8 mouse cellular contexts compared by ENCODE assay signal in the genomic region with DNA sequence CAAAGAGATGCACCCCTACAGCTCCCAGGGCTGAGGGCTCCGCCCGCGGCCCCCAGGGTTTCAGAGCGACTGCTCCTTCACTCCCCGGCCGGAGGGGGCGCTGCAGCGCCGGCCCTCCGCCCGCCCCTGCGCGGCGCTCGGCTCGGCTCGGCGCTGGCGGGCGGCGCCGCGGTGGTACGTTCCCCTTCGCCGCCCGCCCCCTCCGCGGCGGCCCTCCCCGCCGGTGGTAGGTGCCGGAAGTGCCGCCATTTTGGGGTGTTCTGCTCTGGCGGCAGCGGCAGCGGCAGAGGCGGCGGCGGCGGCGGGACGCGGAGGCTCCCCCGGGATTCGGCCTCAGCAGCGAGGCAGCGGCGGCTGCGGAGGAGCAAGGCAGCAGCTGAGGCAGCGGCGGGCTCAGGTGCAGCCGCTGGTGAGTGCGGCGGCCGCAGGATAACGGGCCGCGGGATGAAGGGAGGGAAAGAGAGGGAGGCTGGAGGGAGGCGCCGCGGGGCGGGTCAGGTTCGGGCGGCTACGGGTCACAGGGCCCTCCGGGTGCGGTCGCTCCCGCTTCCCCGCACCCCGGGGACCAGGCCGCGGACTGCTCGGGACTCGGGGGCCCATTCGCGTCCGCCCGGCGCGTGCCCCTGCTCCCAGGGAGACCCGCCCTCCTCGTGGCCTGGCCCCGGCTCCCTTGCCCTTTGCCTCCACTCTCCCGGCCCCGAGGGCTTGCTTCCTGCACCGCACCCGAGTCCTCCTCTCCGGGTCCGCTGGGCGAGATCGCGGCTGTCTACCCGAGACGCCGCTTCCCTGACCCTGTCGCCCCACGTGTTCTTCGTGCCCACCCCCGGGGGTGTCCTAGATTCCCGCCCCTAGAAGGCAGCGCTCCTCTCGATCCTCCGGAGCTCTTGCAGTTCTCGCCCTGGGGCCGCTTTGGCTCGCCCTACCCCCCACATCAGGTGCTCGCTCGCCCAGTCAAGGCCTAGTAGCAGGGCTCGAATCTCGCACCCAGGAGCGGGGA. TPM values are rescaled to one million over a fixed set of nuclear protein-coding genes. Genes with fewer than 3 reads are reported as not detected.
DNase-seq lines count a peak whose midpoint lies in the region; ATAC-seq and TF ChIP-seq lines count a peak whose summit lies in the region.

Celf1 (plus strand) TSS at position 150 of the 997 bp plus-strand sequence.

- peak; percentile 87 for DNase-seq in MEL (ENCODE audit: low read depth, low spot score)
- peak; percentile 86 to 87 for DNase-seq in cerebellum, adult 2 months
- peak; percentile 79 for DNase-seq in forelimb bud, embryonic 11.5 days (ENCODE audit: low read depth, low spot score)
- DNase-seq in heart, postnatal 4 days: peak; percentile 85
- DNase-seq in layer of hippocampus, adult 9-11 months: peak; percentile 86
- DNase-seq in lung, postnatal 0 days (ENCODE audit: low spot score): peak; percentile 95
- peak; percentile 42 for DNase-seq in ovary, postnatal 10 days (ENCODE audit: low spot score)
- DNase-seq in thymus, postnatal 10 days (ENCODE audit: low spot score in 2 of 2): peak; percentile 77 to 85

- TF ChIP-seq EP300 in MEL (IDR thresholded peaks at IDR 0.05; ENCODE audit: low read depth in 1 of 2, low read length in 2 of 2): no peak
- no peak for TF ChIP-seq EP300 in lung, postnatal 0 days (IDR thresholded peaks at IDR 0.05)

- peaks cover 6 to 43% of the 10 kb centered on the region in 2 experiments for H3K36me3 ChIP-seq in MEL (ENCODE audit: control insufficient read depth in 1 of 2, insufficient read depth in 2 of 2, low read length in 2 of 2)
- H3K36me3 ChIP-seq in lung, postnatal 0 days (ENCODE audit: insufficient read depth, low read length): no peaks in the 10 kb centered on the region

- no peaks in the 10 kb centered on the region for H3K9me3 ChIP-seq in MEL (replicated peaks; ENCODE audit: insufficient read depth, low read length)
- H3K9me3 ChIP-seq in lung, postnatal 0 days (ENCODE audit: low read length): no peaks in the 10 kb centered on the region

- ATAC-seq in lung, postnatal 0 days: peak; percentile 98

- H3K27ac ChIP-seq in MEL (ENCODE audit: control insufficient read depth, low read depth, low read length): peak within 1 kb of the TSS; percentile 68
- peak within 1 kb of the TSS; percentile 93 for H3K27ac ChIP-seq in cerebellum, adult 2 months (ENCODE audit: insufficient read depth, low read length)
- peak within 1 kb of the TSS; percentile 91 for H3K27ac ChIP-seq in lung, postnatal 0 days (ENCODE audit: low read length)

- H3K4me2 ChIP-seq in lung, postnatal 0 days (replicated peaks; ENCODE audit: low read depth, low read length): peak within 1 kb of the TSS; percentile 79

- TF ChIP-seq POLR2A in MEL (IDR thresholded peaks at IDR 0.05; ENCODE audit: control insufficient read depth in 1 of 2, insufficient read depth in 1 of 2, low read depth in 1 of 2, low read length in 2 of 2, poor library complexity in 1 of 2): peak; percentile 58 to 94; a peak in 3 of 4 replicates
- TF ChIP-seq POLR2A in cerebellum, adult 2 months (IDR thresholded peaks at IDR 0.05; ENCODE audit: borderline replicate concordance, insufficient read depth, low read length): peak; percentile 50

- no peaks in the 10 kb centered on the region for H3K27me3 ChIP-seq in MEL (ENCODE audit: control insufficient read depth in 1 of 2, insufficient read depth in 2 of 2, low read length in 2 of 2)
- H3K27me3 ChIP-seq in cerebellum, adult 2 months (ENCODE audit: control insufficient read depth, insufficient read depth, low read length): no peaks in the 10 kb centered on the region
- no peaks in the 10 kb centered on the region for H3K27me3 ChIP-seq in lung, postnatal 0 days (replicated peaks; ENCODE audit: insufficient read depth, low read length)

- peaks cover 9 to 14% of the 10 kb centered on the region in 2 experiments for H3K4me1 ChIP-seq in MEL (ENCODE audit: control insufficient read depth in 1 of 2, insufficient read depth in 2 of 2, low read length in 2 of 2)
- H3K4me1 ChIP-seq in cerebellum, adult 2 months (ENCODE audit: control insufficient read depth, insufficient read depth, low read length): no peaks in the 10 kb centered on the region; the same call in 1 of the 2 replicates
- H3K4me1 ChIP-seq in lung, postnatal 0 days (ENCODE audit: insufficient read depth, low read depth, low read length): no peaks in the 10 kb centered on the region

- peak within 1 kb of the TSS; percentile 100 for H3K9ac ChIP-seq in MEL (ENCODE audit: control insufficient read depth, low read depth, low read length, poor library complexity, severe bottlenecking)
- H3K9ac ChIP-seq in lung, postnatal 0 days (replicated peaks; ENCODE audit: low read depth): peak within 1 kb of the TSS; percentile 82

- H3K4me3 ChIP-seq in MEL (ENCODE audit: control insufficient read depth in 1 of 2, insufficient read depth in 1 of 2, low read depth in 2 of 2, low read length in 2 of 2): peak within 1 kb of the TSS; percentile 83 to 95
- peak within 1 kb of the TSS; percentile 97 for H3K4me3 ChIP-seq in cerebellum, adult 2 months (replicated peaks; ENCODE audit: insufficient read depth, low read depth, low read length)
- peak within 1 kb of the TSS; percentile 99 for H3K4me3 ChIP-seq in lung, postnatal 0 days (ENCODE audit: low read depth, low read length)

- peak; percentile 57 to 81 (median 75); a peak in 5 of 6 replicates for TF ChIP-seq CTCF in MEL (IDR thresholded peaks at IDR 0.05 in 2 of 3, conservative IDR thresholded peaks at IDR 0.05 in 1 of 3; ENCODE audit: control insufficient read depth in 1 of 3, insufficient read depth in 1 of 3, low read depth in 2 of 3, low read length in 3 of 3, poor library complexity in 1 of 3, severe bottlenecking in 1 of 3)
- TF ChIP-seq CTCF in cerebellum, adult 2 months (IDR thresholded peaks at IDR 0.05; ENCODE audit: borderline replicate concordance, insufficient read depth, low read depth, low read length): peak; percentile 49; the same call in 1 of the 2 replicates
- peak; percentile 62 for TF ChIP-seq CTCF in lung, postnatal 0 days (IDR thresholded peaks at IDR 0.05)

- no peak; the same call in 1 of the 2 replicates for TF ChIP-seq RAD21 in MEL (IDR thresholded peaks at IDR 0.05; ENCODE audit: low read depth, low read length)

- peaks cover 54% of the 10 kb centered on the region for H3K79me2 ChIP-seq in MEL (ENCODE audit: control insufficient read depth, insufficient read depth, low read length, poor library complexity)

- under 1% methylated on average over 112 of the region's 113 CpGs for WGBS in cerebellum, adult 2 months
- under 1% methylated on average over 54 of the region's 113 CpGs for WGBS in lung, postnatal 0 days

TF ChIP-seq in MEL, 35 proteins besides CTCF, POLR2A, EP300 and RAD21 (continues in another document):
- TF ChIP-seq TCF12 (IDR thresholded peaks at IDR 0.05; ENCODE audit: low read depth, low read length): peak; percentile 59; the same call in 1 of the 2 replicates
- peak; percentile 91; the same call in 1 of the 2 replicates for TF ChIP-seq MAZ (IDR thresholded peaks at IDR 0.05; ENCODE audit: low read depth, low read length)
- peak; percentile 66 for TF ChIP-seq SIN3A (IDR thresholded peaks at IDR 0.05; ENCODE audit: low read length)
- no peak for TF ChIP-seq ETS1 (IDR thresholded peaks at IDR 0.05; ENCODE audit: low read depth, low read length)
- no peak for TF ChIP-seq JUND (IDR thresholded peaks at IDR 0.05; ENCODE audit: low read depth, low read length)
- TF ChIP-seq POLR2AphosphoS2 (IDR thresholded peaks at IDR 0.05; ENCODE audit: low read length): peak; percentile 34; the same call in 1 of the 2 replicates
- TF ChIP-seq MYC (IDR thresholded peaks at IDR 0.05; ENCODE audit: low read depth, low read length): peak; percentile 51; the same call in 1 of the 2 replicates
- TF ChIP-seq TBP (IDR thresholded peaks at IDR 0.05; ENCODE audit: low read depth, low read length): no peak
- TF ChIP-seq MYB (IDR thresholded peaks at IDR 0.05; ENCODE audit: low read depth, low read length): no peak
- TF ChIP-seq TAL1 (IDR thresholded peaks at IDR 0.05; ENCODE audit: low read length): no peak
- 0 out of 2 replicates have a peak, but pooled peaks have one; percentile 49 for TF ChIP-seq UBTF (IDR thresholded peaks at IDR 0.05; ENCODE audit: borderline replicate concordance, insufficient read depth, low read depth, low read length)
- TF ChIP-seq E2F4 (IDR thresholded peaks at IDR 0.05; ENCODE audit: borderline replicate concordance, low read depth, low read length): no peak
- TF ChIP-seq USF1 (IDR thresholded peaks at IDR 0.05; ENCODE audit: low read depth, low read length): peak; percentile 75
- no peak for TF ChIP-seq ZC3H11A (IDR thresholded peaks at IDR 0.05; ENCODE audit: low read depth, low read length)
- TF ChIP-seq ELF1 (IDR thresholded peaks at IDR 0.05; ENCODE audit: low read depth, low read length): 0 out of 2 replicates have a peak, but pooled peaks have one; percentile 37
- TF ChIP-seq GATA1 (IDR thresholded peaks at IDR 0.05; ENCODE audit: low read depth, low read length): no peak
- TF ChIP-seq ZNF384 (IDR thresholded peaks at IDR 0.05; ENCODE audit: low read depth, low read length): no peak
- TF ChIP-seq POLR2AphosphoS5 (IDR thresholded peaks at IDR 0.05; ENCODE audit: borderline replicate concordance, low read depth, low read length): no peak
- TF ChIP-seq ZKSCAN1 (IDR thresholded peaks at IDR 0.05; ENCODE audit: low read depth, low read length): no peak
- no peak; the same call in 1 of the 2 replicates for TF ChIP-seq CHD1 (IDR thresholded peaks at IDR 0.05; ENCODE audit: low read depth, low read length)
- TF ChIP-seq NRF1 (IDR thresholded peaks at IDR 0.05; ENCODE audit: insufficient read depth, low read depth, low read length, poor library complexity, severe bottlenecking): peak; percentile 48; the same call in 1 of the 2 replicates
- TF ChIP-seq MEF2A (IDR thresholded peaks at IDR 0.05; ENCODE audit: extremely low read depth, insufficient replicate concordance, low read depth, low read length, poor library complexity, severe bottlenecking): no peak
- peak; percentile 70; the same call in 1 of the 2 replicates for TF ChIP-seq MAX (IDR thresholded peaks at IDR 0.05; ENCODE audit: low read length)
- TF ChIP-seq MAFK (IDR thresholded peaks at IDR 0.05; ENCODE audit: borderline replicate concordance, low read depth, low read length): no peak
- peak; percentile 75; the same call in 1 of the 2 replicates for TF ChIP-seq HCFC1 (IDR thresholded peaks at IDR 0.05; ENCODE audit: low read depth, low read length)
- peak; percentile 94 for TF ChIP-seq MXI1 (IDR thresholded peaks at IDR 0.05; ENCODE audit: low read depth, low read length)

RNA-seq across cellular contexts. Expression of gene Celf1, which starts in this region (rescaled TPM):
- total RNA-seq in MEL (2012; rRNA removed): 46.2 and 49.6 TPM in 2 replicates
- 100 to 1,000 TPM in 1 of 2 experiments, 10 to 100 TPM in 1; 82.3 to 212 TPM for polyA plus RNA-seq in MEL (2012; ENCODE audit: insufficient read depth in 1 of 2, insufficient read length in 2 of 2, low read depth in 1 of 2, low replicate concordance in 2 of 2, missing spikeins in 1 of 2)
- polyA plus RNA-seq in cerebellum, adult 2 months (2012; rRNA removed): 91.1 and 95.2 TPM in 2 replicates
- total RNA-seq in heart, postnatal 4 days (2021): 100 to 1,000 TPM; 135 to 145 TPM
- polyA plus RNA-seq in lung, postnatal 0 days (2015; fragmentation: Nextera tagmentation; extraction: Ambion mirVana): 35.1 and 37.5 TPM in 2 replicates

Comparison
In these comparisons a context has a peak if more than half of its experiments do, and no peak if none do; other contexts are left out.
1. Peak in every context shown above with its lines: DNase-seq, ATAC-seq, H3K4me3 ChIP-seq and H3K27ac ChIP-seq.
2. DNase-seq: peak in every context shown above with its lines; median percentile 95 in lung, postnatal 0 days; 87 in MEL; 86 in cerebellum, adult 2 months; 86 in layer of hippocampus, adult 9-11 months; 85 in heart, postnatal 4 days; 81 in thymus, postnatal 10 days; 79 in forelimb bud, embryonic 11.5 days; 42 in ovary, postnatal 10 days.